Mouse (Mus musculus): ENCODE results near the gene Celf2.

DNA sequence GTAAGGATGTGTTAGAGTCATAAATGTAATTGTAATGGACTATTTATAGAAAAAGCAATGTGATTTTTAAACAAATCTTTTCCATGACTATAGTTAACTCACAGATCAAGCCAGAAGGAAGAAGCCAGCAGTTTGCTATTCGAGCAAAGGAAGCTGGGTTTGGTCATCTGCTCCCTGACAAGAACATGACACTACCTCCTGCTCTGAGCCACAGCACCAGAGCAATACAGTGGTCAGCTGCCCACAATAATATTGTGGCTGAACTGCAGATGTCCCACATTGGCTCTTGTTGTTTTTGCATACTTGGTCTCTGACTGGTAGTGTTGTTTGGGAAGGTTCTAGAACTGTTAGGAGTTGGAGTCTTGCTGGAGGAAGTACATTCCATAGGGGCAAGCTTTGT, 418.9 kb downstream of the Celf2 start:
- TF ChIP-seq POLR2A (IDR thresholded peaks at IDR 0.05; ENCODE audit: low read depth, low read length) (no peak), CTCF (IDR thresholded peaks at IDR 0.05; ENCODE audit: extremely low read depth, insufficient read depth, insufficient read length, insufficient replicate concordance) (no peak)
